Comparison of ENCODE assay signal across 9 mouse cellular contexts in genomic region chr5:74065565-74066275, GRCm38 (mm10). TPM values are rescaled to one million over a fixed set of nuclear protein-coding genes. Genes with fewer than 3 reads are reported as not detected.
DNase-seq lines count a peak whose midpoint lies in the region; ATAC-seq and TF ChIP-seq lines count a peak whose summit lies in the region.
"Had no signal": no experiment of that assay in that cellular context is flagged by ENCODE, and none has a peak within 500 bp of the region (broad histone marks: within the 10 kb centered on the region; RNA-seq: fewer than 3 reads in every experiment).

No protein-coding gene starts in this region.

- H3K27ac ChIP-seq in heart, embryonic 10.5 days = peak overlapping the region; percentile 77
- H3K27ac ChIP-seq in heart, adult 2 months = no peak overlapping the region
- H3K27ac ChIP-seq in embryonic facial prominence, embryonic 11.5 days (replicated peaks; ENCODE audit: low read depth, low read length) = no peak overlapping the region
- no peak overlapping the region for H3K27ac ChIP-seq in midbrain, embryonic 11.5 days (ENCODE audit: low read depth, low read length)
- H3K27ac ChIP-seq: macrophage had no signal

- no peaks in the 10 kb centered on the region for H3K27me3 ChIP-seq in heart, embryonic 10.5 days (ENCODE audit: insufficient read depth, poor library complexity, severe bottlenecking)
- H3K27me3 ChIP-seq in heart, adult 2 months (ENCODE audit: control insufficient read depth, insufficient read depth, low read length) = no peaks in the 10 kb centered on the region
- no peaks in the 10 kb centered on the region for H3K27me3 ChIP-seq in embryonic facial prominence, embryonic 11.5 days (ENCODE audit: control insufficient read depth, insufficient read depth, low read length)
- H3K27me3 ChIP-seq in midbrain, embryonic 11.5 days (ENCODE audit: control insufficient read depth, insufficient read depth, low read length) = no peaks in the 10 kb centered on the region

- peak; percentile 88 for DNase-seq in heart, embryonic 10.5 days (ENCODE audit: low spot score)
- no peak for DNase-seq in heart, adult 2 months
- no peak for DNase-seq in embryonic facial prominence, embryonic 11.5 days (ENCODE audit: low spot score)
- peak; percentile 49 for DNase-seq in kidney, postnatal 14 days
- DNase-seq in midbrain, embryonic 11.5 days (ENCODE audit: low spot score, missing footprints) = no peak
- no peak for DNase-seq in adrenal gland, adult 2 months
- no peak for DNase-seq in gastrocnemius, postnatal 10 days
- DNase-seq in right cerebral cortex, postnatal 10 days (ENCODE audit: low spot score in 2 of 2) = no peak

- TF ChIP-seq POLR2A in heart, adult 2 months (IDR thresholded peaks at IDR 0.05; ENCODE audit: insufficient read depth, low read depth, low read length) = no peak

- H3K4me1 ChIP-seq in heart, embryonic 10.5 days = peaks cover 62% of the 10 kb centered on the region
- H3K4me1 ChIP-seq in heart, adult 2 months (ENCODE audit: control insufficient read depth, insufficient read depth, low read length) = peaks cover 23% of the 10 kb centered on the region
- H3K4me1 ChIP-seq in embryonic facial prominence, embryonic 11.5 days (ENCODE audit: control insufficient read depth, insufficient read depth, low read length) = 0 out of 2 replicates have a peak, but pooled peaks cover 2% of the 10 kb centered on the region
- peaks cover 9% of the 10 kb centered on the region for H3K4me1 ChIP-seq in midbrain, embryonic 11.5 days (ENCODE audit: control insufficient read depth, insufficient read depth, low read length)

- no peak for TF ChIP-seq EP300 in heart, adult 2 months (IDR thresholded peaks at IDR 0.05; ENCODE audit: insufficient read depth, low read depth, low read length)

- H3K36me3 ChIP-seq in heart, embryonic 10.5 days = no peaks in the 10 kb centered on the region
- peaks cover 14% of the 10 kb centered on the region; the same call in 1 of the 2 replicates for H3K36me3 ChIP-seq in heart, adult 2 months (ENCODE audit: control insufficient read depth, insufficient read depth, low read length)
- H3K36me3 ChIP-seq in embryonic facial prominence, embryonic 11.5 days (replicated peaks; ENCODE audit: control insufficient read depth, insufficient read depth, low read depth, low read length) = no peaks in the 10 kb centered on the region
- no peaks in the 10 kb centered on the region for H3K36me3 ChIP-seq in midbrain, embryonic 11.5 days (ENCODE audit: control insufficient read depth, insufficient read depth, low read length)

- H3K79me2 ChIP-seq in heart, adult 2 months (replicated peaks; ENCODE audit: control insufficient read depth, insufficient read depth, low read length) = peaks cover 4% of the 10 kb centered on the region

- ATAC-seq in embryonic facial prominence, embryonic 11.5 days (replicated peaks; ENCODE audit: insufficient number of reproducible peaks, low FRiP score, low TSS enrichment, low read depth) = no peak
- ATAC-seq in midbrain, embryonic 11.5 days (ENCODE audit: low FRiP score) = no peak

- WGBS in heart, embryonic 10.5 days = 32% methylated on average over 11 of the region's 11 CpGs
- 60% methylated on average over 11 of the region's 11 CpGs for WGBS in heart, adult 2 months
- 45% methylated on average over 11 of the region's 11 CpGs for WGBS in embryonic facial prominence, embryonic 11.5 days
- WGBS in midbrain, embryonic 11.5 days = 53% methylated on average over 11 of the region's 11 CpGs

- intact Hi-C loops in heart, adult 2 months (cut with DNase I) = loop anchor here (5.0 to 10.0 kb wide), 5 partner anchors 73 to 469 kb away; partner anchors contain the start of genes Fip1l1 and Scfd2

- no peak overlapping the region for H3K9ac ChIP-seq in heart, adult 2 months (ENCODE audit: low read depth, low read length)
- H3K9ac ChIP-seq in embryonic facial prominence, embryonic 11.5 days (replicated peaks; ENCODE audit: low read length) = no peak overlapping the region
- 0 out of 2 replicates have a peak overlapping the region, but pooled peaks have one; percentile 4 for H3K9ac ChIP-seq in midbrain, embryonic 11.5 days (ENCODE audit: low read length)

- H3K4me2 ChIP-seq in embryonic facial prominence, embryonic 11.5 days (ENCODE audit: low read depth, low read length) = peak overlapping the region; percentile 32
- H3K4me2 ChIP-seq in midbrain, embryonic 11.5 days = no peak overlapping the region

- TF ChIP-seq CTCF in heart, adult 2 months (IDR thresholded peaks at IDR 0.05) = no peak

- peak overlapping the region; percentile 96; the same call in 1 of the 2 replicates for H3K4me3 ChIP-seq in heart, embryonic 10.5 days
- H3K4me3 ChIP-seq in heart, adult 2 months = no peak overlapping the region
- 0 out of 2 replicates have a peak overlapping the region, but pooled peaks have one; percentile 10 for H3K4me3 ChIP-seq in embryonic facial prominence, embryonic 11.5 days (ENCODE audit: low read depth, low read length)
- no peak overlapping the region for H3K4me3 ChIP-seq in midbrain, embryonic 11.5 days (ENCODE audit: low read depth, low read length)

- H3K9me3 ChIP-seq in heart, embryonic 10.5 days = no peaks in the 10 kb centered on the region
- no peaks in the 10 kb centered on the region for H3K9me3 ChIP-seq in embryonic facial prominence, embryonic 11.5 days (replicated peaks; ENCODE audit: control insufficient read depth, low read length)
- H3K9me3 ChIP-seq in midbrain, embryonic 11.5 days (ENCODE audit: control insufficient read depth, low read length) = no peaks in the 10 kb centered on the region

RNA-seq across cellular contexts. Expression of gene Usp46, which starts 2.5 kb away (rescaled TPM):
- polyA plus RNA-seq in heart, embryonic 10.5 days (2016; fragmentation: Nextera tagmentation; extraction: Ambion mirVana) = 31.0 and 34.7 TPM in 2 replicates
- 10 to 100 TPM; 35.8 to 37.1 TPM for total RNA-seq in heart, adult 2 months (2021)
- polyA plus RNA-seq in heart, adult 2 months (2012; rRNA removed) = 6.4 and 15.8 TPM in 2 replicates
- 53.1 and 60.0 TPM in 2 replicates for polyA plus RNA-seq in embryonic facial prominence, embryonic 11.5 days (2014; fragmentation: Nextera tagmentation; extraction: Ambion mirVana)
- polyA plus RNA-seq in midbrain, embryonic 11.5 days (2014; fragmentation: Nextera tagmentation; extraction: Ambion mirVana) = 35.6 and 38.1 TPM in 2 replicates
- total RNA-seq in adrenal gland, adult 2 months (2021) = 10 to 100 TPM; 29.5 to 32.6 TPM
- 1.5 TPM in 2 replicates for polyA plus RNA-seq in adrenal gland, adult 2 months (2012; rRNA removed)
- total RNA-seq in gastrocnemius, postnatal 10 days (2021) = 10 to 100 TPM; 21.7 to 21.8 TPM

Comparison
In these comparisons a context has a peak if more than half of its experiments do, and no peak if none do; other contexts are left out.
1. DNase-seq: peak in heart, embryonic 10.5 days (single experiment) and kidney, postnatal 14 days (single experiment); none in heart, adult 2 months (0 of 2), embryonic facial prominence, embryonic 11.5 days (single experiment), midbrain, embryonic 11.5 days (single experiment), adrenal gland, adult 2 months (single experiment), gastrocnemius, postnatal 10 days (single experiment) and right cerebral cortex, postnatal 10 days (0 of 2).
2. H3K4me3 ChIP-seq: peak in heart, embryonic 10.5 days (single experiment) and embryonic facial prominence, embryonic 11.5 days (single experiment); none in heart, adult 2 months (single experiment) and midbrain, embryonic 11.5 days (single experiment).